Mouse (Mus musculus): ENCODE results near the gene Dennd4c. TPM values are rescaled to one million over a fixed set of nuclear protein-coding genes. Genes with fewer than 3 reads are reported as not detected.

Gene Dennd4c
- polyA plus RNA-seq, 2 experiments = 2.1 to 2.7 TPM

GRCm38 (mm10) chr4:86734088-86734841, 14.1 kb upstream of the Dennd4c start:
- no peak for ATAC-seq (ENCODE audit: insufficient read depth)
- TF ChIP-seq EP300 (IDR thresholded peaks at IDR 0.05; ENCODE audit: low read depth) = no peak
- no peak for TF ChIP-seq CTCF (IDR thresholded peaks at IDR 0.05; ENCODE audit: low read depth)
- H3K36me3 ChIP-seq (replicated peaks; ENCODE audit: control insufficient read depth, insufficient read depth, low read depth) = no peaks in the 10 kb centered on the region
- no peak for DNase-seq (ENCODE audit: low read depth in 3 of 3, low spot score in 3 of 3)
- H3K9me3 ChIP-seq (ENCODE audit: control insufficient read depth, low read length) = no peaks in the 10 kb centered on the region
- no peak overlapping the region for H3K27ac ChIP-seq
- no peak overlapping the region for H3K4me2 ChIP-seq (ENCODE audit: low read depth)
- H3K9ac ChIP-seq (replicated peaks) = no peak overlapping the region
- 75% methylated on average over 19 of the region's 19 CpGs for WGBS (ENCODE audit: insufficient replicate concordance)
- no peak overlapping the region for H3K4me3 ChIP-seq (ENCODE audit: insufficient read depth in 1 of 2, low read depth in 2 of 2, low read length in 2 of 2)
- peaks cover 5 to 6% of the 10 kb centered on the region in 2 experiments; a peak in 3 of 4 replicates for H3K4me1 ChIP-seq (replicated peaks; ENCODE audit: control insufficient read depth in 2 of 2, insufficient read depth in 2 of 2, low read length in 1 of 2)
- no peaks in the 10 kb centered on the region for H3K27me3 ChIP-seq (ENCODE audit: control insufficient read depth, insufficient read depth, low read length)

GRCm38 (mm10) chr4:86739308-86739993, 8.9 kb upstream of the Dennd4c start:
- H3K4me2 ChIP-seq (ENCODE audit: low read depth) = peak overlapping the region; percentile 5; the same call in 1 of the 2 replicates
- DNase-seq (ENCODE audit: low read depth in 3 of 3, low spot score in 3 of 3) (peak; percentile 56 to 59 (median 58)), ATAC-seq (ENCODE audit: insufficient read depth) (peak; percentile 99)
- H3K9ac ChIP-seq (replicated peaks) = no peak overlapping the region; the same call in 1 of the 2 replicates
- no peak overlapping the region for H3K4me3 ChIP-seq (ENCODE audit: insufficient read depth in 1 of 2, low read depth in 2 of 2, low read length in 2 of 2)
- under 1% methylated on average over 5 of the region's 5 CpGs for WGBS (ENCODE audit: insufficient replicate concordance)
- peak overlapping the region; percentile 0 for H3K27ac ChIP-seq
- H3K4me1 ChIP-seq (replicated peaks; ENCODE audit: control insufficient read depth in 2 of 2, insufficient read depth in 2 of 2, low read length in 1 of 2) = peaks cover 7 to 11% of the 10 kb centered on the region in 2 experiments; a peak in 3 of 4 replicates
- no peaks in the 10 kb centered on the region for H3K9me3 ChIP-seq (ENCODE audit: control insufficient read depth, low read length)
- no peaks in the 10 kb centered on the region for H3K27me3 ChIP-seq (ENCODE audit: control insufficient read depth, insufficient read depth, low read length)
- TF ChIP-seq CTCF (IDR thresholded peaks at IDR 0.05; ENCODE audit: low read depth) (no peak), EP300 (IDR thresholded peaks at IDR 0.05; ENCODE audit: low read depth) (peak; percentile 52)
- H3K36me3 ChIP-seq (replicated peaks; ENCODE audit: control insufficient read depth, insufficient read depth, low read depth) = no peaks in the 10 kb centered on the region

GRCm38 (mm10) chr4:86749361-86749841, 1.0 kb downstream of the Dennd4c start:
- H3K36me3 ChIP-seq (replicated peaks; ENCODE audit: control insufficient read depth, insufficient read depth, low read depth) = no peaks in the 10 kb centered on the region
- peaks cover 9 to 11% of the 10 kb centered on the region in 2 experiments for H3K4me1 ChIP-seq (replicated peaks; ENCODE audit: control insufficient read depth in 2 of 2, insufficient read depth in 2 of 2, low read length in 1 of 2)
- peak overlapping the region; percentile 92 for H3K9ac ChIP-seq (replicated peaks)
- H3K9me3 ChIP-seq (ENCODE audit: control insufficient read depth, low read length) = no peaks in the 10 kb centered on the region
- 1% methylated on average over 13 of the region's 13 CpGs for WGBS (ENCODE audit: insufficient replicate concordance)
- peak overlapping the region; percentile 91 for H3K4me2 ChIP-seq (ENCODE audit: low read depth)
- peak overlapping the region; percentile 83 to 95 for H3K4me3 ChIP-seq (ENCODE audit: insufficient read depth in 1 of 2, low read depth in 2 of 2, low read length in 2 of 2)
- H3K27me3 ChIP-seq (ENCODE audit: control insufficient read depth, insufficient read depth, low read length) = no peaks in the 10 kb centered on the region
- no peak for ATAC-seq (ENCODE audit: insufficient read depth)
- TF ChIP-seq EP300 (IDR thresholded peaks at IDR 0.05; ENCODE audit: low read depth) (no peak), CTCF (IDR thresholded peaks at IDR 0.05; ENCODE audit: low read depth) (no peak)
- peak in 1 of 3 experiments; percentile 46 for DNase-seq (ENCODE audit: low read depth in 3 of 3, low spot score in 3 of 3)
- H3K27ac ChIP-seq = no peak overlapping the region

- Histone ChIP-seq H3K9ac (replicated peaks) (no peak overlapping the region), H3K27me3 (ENCODE audit: control insufficient read depth, insufficient read depth, low read length) (no peaks in the 10 kb centered on the region), H3K36me3 (replicated peaks; ENCODE audit: control insufficient read depth, insufficient read depth, low read depth) (no peaks in the 10 kb centered on the region), H3K4me2 (ENCODE audit: low read depth) (peak overlapping the region; percentile 91), H3K9me3 (ENCODE audit: control insufficient read depth, low read length) (no peaks in the 10 kb centered on the region), H3K4me3 (ENCODE audit: insufficient read depth in 1 of 2, low read depth in 2 of 2, low read length in 2 of 2) (peak overlapping the region; percentile 13 to 95; a peak in 1 of 4 replicates), H3K27ac (no peak overlapping the region), H3K4me1 (replicated peaks; ENCODE audit: control insufficient read depth in 2 of 2, insufficient read depth in 2 of 2, low read length in 1 of 2) (peaks cover 9 to 11% of the 10 kb centered on the region in 2 experiments)
- DNase-seq (ENCODE audit: low read depth in 3 of 3, low spot score in 3 of 3) (no peak), ATAC-seq (ENCODE audit: insufficient read depth) (no peak)
- WGBS (ENCODE audit: insufficient replicate concordance) = 51% methylated on average over 10 of the region's 10 CpGs
- TF ChIP-seq CTCF (IDR thresholded peaks at IDR 0.05; ENCODE audit: low read depth) = no peak
- TF ChIP-seq EP300 (IDR thresholded peaks at IDR 0.05; ENCODE audit: low read depth) = no peak
Measured at GRCm38 (mm10) chr4:86750346-86750945, 2.1 kb downstream of the Dennd4c start.

GRCm38 (mm10) chr4:86764307-86764706, 16.0 kb downstream of the Dennd4c start:
- no peak for DNase-seq (ENCODE audit: low read depth in 3 of 3, low spot score in 3 of 3)
- Histone ChIP-seq H3K36me3 (replicated peaks; ENCODE audit: control insufficient read depth, insufficient read depth, low read depth) (no peaks in the 10 kb centered on the region), H3K4me2 (ENCODE audit: low read depth) (no peak overlapping the region), H3K4me1 (replicated peaks; ENCODE audit: control insufficient read depth in 2 of 2, insufficient read depth in 2 of 2, low read length in 1 of 2) (no peaks in the 10 kb centered on the region), H3K9me3 (ENCODE audit: control insufficient read depth, low read length) (no peaks in the 10 kb centered on the region), H3K4me3 (ENCODE audit: insufficient read depth in 1 of 2, low read depth in 2 of 2, low read length in 2 of 2) (no peak overlapping the region), H3K27me3 (ENCODE audit: control insufficient read depth, insufficient read depth, low read length) (no peaks in the 10 kb centered on the region), H3K27ac (no peak overlapping the region), H3K9ac (replicated peaks) (no peak overlapping the region)
- ATAC-seq (ENCODE audit: insufficient read depth) = no peak
- no peak for TF ChIP-seq EP300 (IDR thresholded peaks at IDR 0.05; ENCODE audit: low read depth)
- peak; percentile 29; the same call in 1 of the 2 replicates for TF ChIP-seq CTCF (IDR thresholded peaks at IDR 0.05; ENCODE audit: low read depth)

Measured in liver, embryonic 14.5 days (tissue).